Mouse (Mus musculus) kidney, postnatal 36 days (tissue): Measurements from ENCODE around the gene Kcns1.

Source experiments
- DNase-seq, 2 experiments: peaks; one replicate each; pipeline ENCODE4 v3.0.0; 2021 to 2022; ENCODE audit warnings: mixed read lengths in 2 of 2

The Kcns1 gene

GRCm38 (mm10) chr2:164170326-164170725, 587 bp downstream of the Kcns1 start:
- no peak for DNase-seq

- no peak for DNase-seq
Observed at GRCm38 (mm10) chr2:164168571-164168946, 2.4 kb downstream of the Kcns1 start.

- DNase-seq: no peak
Observed at GRCm38 (mm10) chr2:164167752-164168570, 3.0 kb downstream of the Kcns1 start.

GRCm38 (mm10) chr2:164164941-164165340, 6.0 kb downstream of the Kcns1 start:
- DNase-seq: no peak

- DNase-seq: no peak
Observed at GRCm38 (mm10) chr2:164161515-164162055, 9.3 kb downstream of the Kcns1 start.

GRCm38 (mm10) chr2:164158838-164159237, 12.1 kb downstream of the Kcns1 start:
- no peak for DNase-seq

- DNase-seq: no peak
Observed at GRCm38 (mm10) chr2:164156158-164156557, 14.8 kb downstream of the Kcns1 start.

GRCm38 (mm10) chr2:164154007-164154406, 16.9 kb downstream of the Kcns1 start:
- DNase-seq: no peak

GRCm38 (mm10) chr2:164152341-164152740, 18.6 kb downstream of the Kcns1 start:
- no peak for DNase-seq

GRCm38 (mm10) chr2:164150086-164150760, 20.7 kb downstream of the Kcns1 start:
- DNase-seq: no peak

GRCm38 (mm10) chr2:164146556-164146955, 24.4 kb downstream of the Kcns1 start:
- DNase-seq: no peak

- DNase-seq: peak in 1 of 2 experiments; percentile 31
Observed at GRCm38 (mm10) chr2:164144541-164144940, 26.4 kb downstream of the Kcns1 start.

GRCm38 (mm10) chr2:164144025-164144424, 26.9 kb downstream of the Kcns1 start:
- DNase-seq: peak; percentile 40 to 47

- no peak for DNase-seq
Observed at GRCm38 (mm10) chr2:164142021-164142420, 28.9 kb downstream of the Kcns1 start.

GRCm38 (mm10) chr2:164137754-164138153, 33.2 kb downstream of the Kcns1 start:
- DNase-seq: no peak

GRCm38 (mm10) chr2:164136393-164136792, 34.5 kb downstream of the Kcns1 start:
- DNase-seq: peak; percentile 10 to 29

- DNase-seq: no peak
Observed at GRCm38 (mm10) chr2:164135367-164135766, 35.5 kb downstream of the Kcns1 start.

GRCm38 (mm10) chr2:164134563-164134962, 36.4 kb downstream of the Kcns1 start:
- peak; percentile 32 to 63 for DNase-seq

GRCm38 (mm10) chr2:164131586-164131985, 39.3 kb downstream of the Kcns1 start:
- DNase-seq: no peak

GRCm38 (mm10) chr2:164128576-164129411, 42.1 kb downstream of the Kcns1 start:
- DNase-seq: no peak

- DNase-seq: no peak
Observed at GRCm38 (mm10) chr2:164127297-164127696, 43.6 kb downstream of the Kcns1 start.

- peak; percentile 56 to 77 for DNase-seq
Observed at GRCm38 (mm10) chr2:164126533-164126955, 44.4 kb downstream of the Kcns1 start.
